Mouse (Mus musculus): ENCODE results near the gene Nhlrc1.

Nhlrc1 gene

DNA sequence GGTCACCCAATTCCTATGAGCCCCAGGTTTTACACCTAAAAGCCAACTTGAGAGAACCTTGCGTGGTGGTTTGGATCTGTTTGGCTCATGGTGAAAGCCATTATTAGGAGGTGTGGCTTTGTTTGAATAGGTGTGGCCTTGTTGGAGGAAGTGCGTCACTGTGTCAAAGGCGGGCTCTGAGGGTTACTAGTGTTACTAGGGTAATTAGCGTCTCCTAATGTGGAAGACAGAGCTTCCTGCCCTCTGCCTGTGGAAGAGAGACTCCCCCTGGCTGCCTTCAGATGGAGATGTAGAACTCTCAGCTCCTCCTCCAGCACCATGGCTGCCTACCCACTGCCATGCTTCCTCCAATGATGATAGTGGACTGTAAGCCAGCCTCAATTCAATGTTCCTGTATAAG is 13.1 kb downstream of the Nhlrc1 start:
- CTCF ChIA-PET: no interaction called here

DNA sequence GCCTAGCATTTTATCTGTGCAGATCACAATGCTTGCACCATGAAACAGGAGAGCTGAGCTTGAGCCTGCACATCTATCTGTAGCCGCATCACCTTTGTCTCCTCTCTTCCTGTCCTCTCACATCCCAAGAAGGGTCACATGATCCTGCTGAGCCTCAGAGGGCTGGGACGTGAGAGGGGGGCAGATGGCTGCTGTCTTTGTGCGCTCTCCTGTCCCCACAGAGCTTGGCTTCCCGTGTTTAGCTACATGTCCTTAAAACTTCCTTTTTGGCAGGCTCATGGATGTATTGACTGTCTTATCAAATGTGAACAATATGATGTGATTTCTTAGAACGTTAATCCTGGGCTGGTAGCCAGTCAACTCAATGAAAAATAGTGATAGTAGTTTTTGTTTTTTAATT is 15.2 kb downstream of the Nhlrc1 start:
- CTCF ChIA-PET: no interaction called here

GRCm38 (mm10) chr13:46997355-46997754 is 17.3 kb downstream of the Nhlrc1 start:
- CTCF ChIA-PET: no interaction called here

DNA sequence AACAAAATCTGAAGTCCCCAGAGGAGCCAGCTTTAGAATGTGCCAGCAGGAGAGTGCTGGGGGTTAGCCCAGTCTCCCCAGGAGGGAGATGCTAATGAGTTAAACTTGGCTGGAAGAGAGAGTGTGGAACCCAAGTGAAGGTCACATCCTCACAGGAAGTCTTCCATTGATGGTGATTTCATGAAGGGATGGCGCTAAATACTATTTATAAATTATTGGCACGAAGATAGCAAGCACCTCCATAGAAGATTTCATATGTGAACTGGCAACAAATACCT is 21.4 kb downstream of the Nhlrc1 start:
- CTCF ChIA-PET: no interaction called here

GRCm38 (mm10) chr13:46992516-46993273 is 22.0 kb downstream of the Nhlrc1 start:
- CTCF ChIA-PET: interaction anchor here (0.7 kb wide), 1 partner anchor 621 kb away, joined by 4 read pairs; no protein-coding TSS in a partner anchor

- CTCF ChIA-PET: no interaction called here
Measured at GRCm38 (mm10) chr13:46990376-46991011, 24.2 kb downstream of the Nhlrc1 start.

GRCm38 (mm10) chr13:46987941-46988340 is 26.7 kb downstream of the Nhlrc1 start:
- CTCF ChIA-PET: no interaction called here

DNA sequence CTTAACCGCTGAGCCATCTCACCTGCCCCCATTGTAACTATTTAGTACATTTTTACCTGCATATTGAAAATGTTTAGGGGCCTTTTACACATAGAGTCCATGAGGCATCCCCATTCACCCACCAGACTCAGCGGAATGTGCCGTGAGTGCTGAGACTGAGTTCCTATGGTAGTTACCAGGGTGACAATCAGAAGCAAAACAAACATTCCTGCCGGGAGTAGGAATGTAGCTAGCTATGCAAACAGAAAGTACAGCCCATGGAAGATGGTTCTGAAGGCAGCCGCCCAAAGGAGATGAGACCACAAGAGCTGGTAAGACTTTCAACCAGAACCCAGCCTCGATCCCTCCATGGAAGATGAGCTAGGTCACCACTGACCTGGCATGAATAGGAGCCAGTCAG is 28.4 kb downstream of the Nhlrc1 start:
- CTCF ChIA-PET: no interaction called here

GRCm38 (mm10) chr13:46983878-46984277 is 30.8 kb downstream of the Nhlrc1 start:
- CTCF ChIA-PET: no interaction called here

- CTCF ChIA-PET: no interaction called here
Measured at GRCm38 (mm10) chr13:46979836-46980490, 34.7 kb downstream of the Nhlrc1 start.

GRCm38 (mm10) chr13:46976532-46976931 is 38.1 kb downstream of the Nhlrc1 start:
- CTCF ChIA-PET: no interaction called here

DNA sequence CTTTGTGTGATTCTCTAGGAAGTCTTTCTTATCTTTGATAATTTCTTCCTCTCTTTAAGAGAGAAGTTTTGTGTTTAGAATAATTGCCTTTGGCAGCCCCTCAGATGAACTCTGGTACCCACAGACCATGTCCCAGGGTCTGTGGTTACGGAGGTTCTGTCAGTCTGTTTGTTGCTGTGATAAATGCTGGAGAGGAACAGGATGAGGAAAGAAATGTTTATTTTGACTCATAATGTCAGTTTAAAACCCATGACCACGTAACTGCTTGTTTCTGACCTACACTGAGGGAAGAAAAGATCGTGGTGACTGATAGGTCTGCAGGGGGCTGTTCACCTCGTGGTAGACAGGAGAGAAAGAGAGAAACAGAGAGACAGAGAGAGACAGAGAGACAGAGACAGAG is 38.7 kb downstream of the Nhlrc1 start:
- CTCF ChIA-PET: no interaction called here

DNA sequence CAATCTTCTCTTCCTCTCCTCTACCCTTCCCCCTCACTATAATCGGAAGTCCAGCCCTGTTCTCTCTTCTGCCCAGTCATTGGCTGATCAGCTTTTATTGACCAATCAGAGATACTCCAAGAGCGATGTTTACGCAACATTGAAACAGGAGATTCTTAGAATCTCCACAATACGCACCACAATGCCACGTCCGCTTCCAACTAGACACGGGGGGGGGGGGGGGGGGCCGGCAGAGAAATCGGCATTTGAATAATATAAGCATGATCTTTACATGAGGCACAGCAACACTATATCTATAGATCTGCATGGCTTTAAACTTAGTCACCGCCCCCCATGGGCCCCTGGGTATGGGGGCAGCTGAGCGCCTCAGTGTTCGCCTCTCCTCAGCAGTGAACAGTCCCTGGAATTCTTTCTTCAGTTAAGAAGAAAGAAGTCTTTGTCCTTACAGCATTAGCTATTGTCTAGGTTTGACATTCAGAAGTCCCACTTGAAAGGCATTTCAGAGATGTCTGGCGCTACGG is 39.6 kb downstream of the Nhlrc1 start:
- CTCF ChIA-PET: no interaction called here

- CTCF ChIA-PET: no interaction called here
Measured at GRCm38 (mm10) chr13:46970286-46970945, 44.2 kb downstream of the Nhlrc1 start.

DNA sequence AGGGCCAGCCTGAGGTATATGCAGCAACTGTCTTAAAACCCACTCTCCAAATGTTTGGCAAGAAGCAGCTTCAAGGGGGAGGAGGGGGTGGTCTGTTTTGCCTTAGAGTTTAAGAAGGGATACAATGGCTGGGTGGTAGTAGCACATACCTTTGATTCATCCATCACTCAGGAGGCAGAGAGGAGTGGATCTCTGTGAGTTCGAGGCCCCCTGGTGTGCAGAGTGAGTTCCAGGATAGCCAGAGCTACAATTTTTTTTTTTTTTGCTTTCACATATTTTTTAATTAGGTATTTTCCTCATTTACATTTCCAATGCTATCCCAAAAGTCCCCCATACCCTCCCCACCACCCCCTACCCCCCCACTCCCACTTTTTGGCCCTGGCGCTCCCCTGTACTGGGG is 46.0 kb downstream of the Nhlrc1 start:
- CTCF ChIA-PET: interaction anchor here (0.7 kb wide), 1 partner anchor 27 kb away, joined by 3 read pairs; no protein-coding TSS in a partner anchor

- CTCF ChIA-PET: no interaction called here
Measured at GRCm38 (mm10) chr13:46967308-46967707, 47.3 kb downstream of the Nhlrc1 start.

Data from spleen, embryonic (tissue).